Mouse (Mus musculus): ENCODE data around the gene Hba-x. TPM values are rescaled to one million over a fixed set of nuclear protein-coding genes. Genes with fewer than 3 reads are reported as not detected.
"Not testable (repeated sequence)": the region's sequence is repeated elsewhere in the genome, so short reads cannot be mapped to it uniquely, and the experiment has no call there.

Gene Hba-x
- polyA plus RNA-seq, 1 experiment from 2014 or later: 3.2 TPM

- 75% methylated on average over 21 of the region's 21 CpGs for WGBS
- no peak overlapping the region for H3K4me3 ChIP-seq (ENCODE audit: low read depth, low read length)
- no peak for ATAC-seq
- H3K4me1 ChIP-seq (ENCODE audit: control insufficient read depth, insufficient read depth, low read length): no peaks in the 10 kb centered on the region
- H3K9me3 ChIP-seq (replicated peaks; ENCODE audit: control insufficient read depth, low read length, poor library complexity, severe bottlenecking): no peaks in the 10 kb centered on the region
- H3K36me3 ChIP-seq (ENCODE audit: control insufficient read depth, insufficient read depth, low read length): no peaks in the 10 kb centered on the region
- no peak overlapping the region for H3K9ac ChIP-seq (ENCODE audit: low read depth, low read length)
- no peak overlapping the region for H3K4me2 ChIP-seq (ENCODE audit: low read length)
- H3K27me3 ChIP-seq (ENCODE audit: control insufficient read depth, insufficient read depth, low read depth, low read length): no peaks in the 10 kb centered on the region
- no peak overlapping the region for H3K27ac ChIP-seq (ENCODE audit: low read length)
Observed at GRCm38 (mm10) chr11:32277736-32278457, 1.7 kb downstream of the Hba-x start.

- ATAC-seq: no peak
- no peaks in the 10 kb centered on the region for H3K36me3 ChIP-seq (ENCODE audit: control insufficient read depth, insufficient read depth, low read length)
- WGBS: 85% methylated on average over 12 of the region's 12 CpGs
Observed at GRCm38 (mm10) chr11:32278458-32278957, 2.3 kb downstream of the Hba-x start.

GRCm38 (mm10) chr11:32280646-32281045, 4.4 kb downstream of the Hba-x start:
- Histone ChIP-seq H3K9me3 (replicated peaks; ENCODE audit: control insufficient read depth, low read length, poor library complexity, severe bottlenecking) (no peaks in the 10 kb centered on the region), H3K4me1 (ENCODE audit: control insufficient read depth, insufficient read depth, low read length) (no peaks in the 10 kb centered on the region), H3K4me2 (ENCODE audit: low read length) (no peak overlapping the region), H3K27me3 (ENCODE audit: control insufficient read depth, insufficient read depth, low read depth, low read length) (no peaks in the 10 kb centered on the region), H3K9ac (ENCODE audit: low read depth, low read length) (no peak overlapping the region), H3K4me3 (ENCODE audit: low read depth, low read length) (no peak overlapping the region), H3K27ac (ENCODE audit: low read length) (no peak overlapping the region), H3K36me3 (ENCODE audit: control insufficient read depth, insufficient read depth, low read length) (no peaks in the 10 kb centered on the region)
- no peak for ATAC-seq
- 79% methylated on average over 2 of the region's 2 CpGs for WGBS

More at GRCm38 (mm10) chr11:32278458-32278957, 2.3 kb downstream of the Hba-x start:
- Histone ChIP-seq H3K4me1 (ENCODE audit: control insufficient read depth, insufficient read depth, low read length) (no peaks in the 10 kb centered on the region), H3K9me3 (replicated peaks; ENCODE audit: control insufficient read depth, low read length, poor library complexity, severe bottlenecking) (no peaks in the 10 kb centered on the region), H3K9ac (ENCODE audit: low read depth, low read length) (no peak overlapping the region), H3K4me2 (ENCODE audit: low read length) (no peak overlapping the region), H3K27ac (ENCODE audit: low read length) (no peak overlapping the region), H3K4me3 (ENCODE audit: low read depth, low read length) (no peak overlapping the region), H3K27me3 (ENCODE audit: control insufficient read depth, insufficient read depth, low read depth, low read length) (no peaks in the 10 kb centered on the region)

GRCm38 (mm10) chr11:32281416-32282144, 5.4 kb downstream of the Hba-x start:
- no peaks in the 10 kb centered on the region for H3K36me3 ChIP-seq (ENCODE audit: control insufficient read depth, insufficient read depth, low read length)
- H3K4me2 ChIP-seq (ENCODE audit: low read length): no peak overlapping the region
- ATAC-seq: no peak
- WGBS: 68% methylated on average over 1 of the region's 1 CpGs
- H3K9ac ChIP-seq (ENCODE audit: low read depth, low read length): no peak overlapping the region
- H3K27ac ChIP-seq (ENCODE audit: low read length): no peak overlapping the region
- H3K27me3 ChIP-seq (ENCODE audit: control insufficient read depth, insufficient read depth, low read depth, low read length): no peaks in the 10 kb centered on the region
- no peaks in the 10 kb centered on the region for H3K4me1 ChIP-seq (ENCODE audit: control insufficient read depth, insufficient read depth, low read length)
- H3K9me3 ChIP-seq (replicated peaks; ENCODE audit: control insufficient read depth, low read length, poor library complexity, severe bottlenecking): no peaks in the 10 kb centered on the region
- H3K4me3 ChIP-seq (ENCODE audit: low read depth, low read length): no peak overlapping the region

- H3K36me3 ChIP-seq (ENCODE audit: control insufficient read depth, insufficient read depth, low read length); H3K4me2 ChIP-seq (ENCODE audit: low read length); ATAC-seq; H3K9ac ChIP-seq (ENCODE audit: low read depth, low read length); H3K27ac ChIP-seq (ENCODE audit: low read length); H3K4me3 ChIP-seq (ENCODE audit: low read depth, low read length); H3K9me3 ChIP-seq (replicated peaks; ENCODE audit: control insufficient read depth, low read length, poor library complexity, severe bottlenecking); H3K4me1 ChIP-seq (ENCODE audit: control insufficient read depth, insufficient read depth, low read length); H3K27me3 ChIP-seq (ENCODE audit: control insufficient read depth, insufficient read depth, low read depth, low read length): not testable (repeated sequence)
- WGBS: 29% methylated on average over 1 of the region's 5 CpGs
Observed at GRCm38 (mm10) chr11:32283091-32283777, 7.0 kb downstream of the Hba-x start, which contains the start of gene Hba-a1. TSS of gene Hba-a1 (plus strand) at chr11:32283511.

- not testable (repeated sequence) for H3K4me3 ChIP-seq (ENCODE audit: low read depth, low read length); H3K27ac ChIP-seq (ENCODE audit: low read length); ATAC-seq; H3K27me3 ChIP-seq (ENCODE audit: control insufficient read depth, insufficient read depth, low read depth, low read length); H3K4me2 ChIP-seq (ENCODE audit: low read length); H3K9ac ChIP-seq (ENCODE audit: low read depth, low read length); H3K4me1 ChIP-seq (ENCODE audit: control insufficient read depth, insufficient read depth, low read length); H3K9me3 ChIP-seq (replicated peaks; ENCODE audit: control insufficient read depth, low read length, poor library complexity, severe bottlenecking); H3K36me3 ChIP-seq (ENCODE audit: control insufficient read depth, insufficient read depth, low read length)
- WGBS: 61% methylated on average over 2 of the region's 2 CpGs
Observed at GRCm38 (mm10) chr11:32284582-32284981, 8.4 kb downstream of the Hba-x start.

GRCm38 (mm10) chr11:32285031-32285775, 9.0 kb downstream of the Hba-x start:
- Histone ChIP-seq H3K27ac (ENCODE audit: low read length) (no peak overlapping the region), H3K36me3 (ENCODE audit: control insufficient read depth, insufficient read depth, low read length) (no peaks in the 10 kb centered on the region), H3K4me1 (ENCODE audit: control insufficient read depth, insufficient read depth, low read length) (no peaks in the 10 kb centered on the region), H3K9me3 (replicated peaks; ENCODE audit: control insufficient read depth, low read length, poor library complexity, severe bottlenecking) (no peaks in the 10 kb centered on the region), H3K27me3 (ENCODE audit: control insufficient read depth, insufficient read depth, low read depth, low read length) (no peaks in the 10 kb centered on the region), H3K4me3 (ENCODE audit: low read depth, low read length) (no peak overlapping the region), H3K4me2 (ENCODE audit: low read length) (no peak overlapping the region), H3K9ac (ENCODE audit: low read depth, low read length) (no peak overlapping the region)
- WGBS: 90% methylated on average over 7 of the region's 7 CpGs
- no peak for ATAC-seq

- not testable (repeated sequence) for H3K27me3 ChIP-seq (ENCODE audit: control insufficient read depth, insufficient read depth, low read depth, low read length); H3K27ac ChIP-seq (ENCODE audit: low read length); H3K9me3 ChIP-seq (replicated peaks; ENCODE audit: control insufficient read depth, low read length, poor library complexity, severe bottlenecking); H3K4me3 ChIP-seq (ENCODE audit: low read depth, low read length); ATAC-seq; H3K4me2 ChIP-seq (ENCODE audit: low read length); H3K9ac ChIP-seq (ENCODE audit: low read depth, low read length); H3K36me3 ChIP-seq (ENCODE audit: control insufficient read depth, insufficient read depth, low read length); H3K4me1 ChIP-seq (ENCODE audit: control insufficient read depth, insufficient read depth, low read length)
Observed at GRCm38 (mm10) chr11:32285887-32286286, 9.7 kb downstream of the Hba-x start.
